Mouse (Mus musculus): Measurements from ENCODE around the gene Ovgp1. TPM values are rescaled to one million over a fixed set of nuclear protein-coding genes. Genes with fewer than 3 reads are reported as not detected.

The Ovgp1 gene
- 8.0 TPM for polyA plus RNA-seq (2017; shearing (Covaris generic))

DNA sequence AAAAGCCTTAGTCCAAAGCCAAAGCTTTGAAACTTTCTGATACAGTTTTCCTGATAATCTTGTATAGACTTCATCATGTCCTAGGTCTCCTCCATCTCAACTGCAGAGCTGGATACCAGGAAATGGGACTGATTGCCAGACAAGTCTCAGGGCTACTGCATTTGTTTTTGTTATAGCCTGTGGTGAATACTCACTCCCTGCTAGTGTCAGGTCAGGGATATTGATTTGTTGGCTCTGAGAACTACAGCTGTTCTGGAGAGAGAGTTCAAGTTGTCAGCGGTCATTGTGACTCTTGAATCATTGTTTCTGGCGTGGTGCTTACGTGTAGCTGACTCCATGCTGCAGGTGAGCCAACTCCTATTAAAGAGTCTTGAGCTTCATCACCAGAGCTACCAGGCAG is at the start of gene Ovgp1:
Gene Ovgp1 (plus strand): TSS at position 301 of the 400 bp plus-strand sequence.

DNA sequence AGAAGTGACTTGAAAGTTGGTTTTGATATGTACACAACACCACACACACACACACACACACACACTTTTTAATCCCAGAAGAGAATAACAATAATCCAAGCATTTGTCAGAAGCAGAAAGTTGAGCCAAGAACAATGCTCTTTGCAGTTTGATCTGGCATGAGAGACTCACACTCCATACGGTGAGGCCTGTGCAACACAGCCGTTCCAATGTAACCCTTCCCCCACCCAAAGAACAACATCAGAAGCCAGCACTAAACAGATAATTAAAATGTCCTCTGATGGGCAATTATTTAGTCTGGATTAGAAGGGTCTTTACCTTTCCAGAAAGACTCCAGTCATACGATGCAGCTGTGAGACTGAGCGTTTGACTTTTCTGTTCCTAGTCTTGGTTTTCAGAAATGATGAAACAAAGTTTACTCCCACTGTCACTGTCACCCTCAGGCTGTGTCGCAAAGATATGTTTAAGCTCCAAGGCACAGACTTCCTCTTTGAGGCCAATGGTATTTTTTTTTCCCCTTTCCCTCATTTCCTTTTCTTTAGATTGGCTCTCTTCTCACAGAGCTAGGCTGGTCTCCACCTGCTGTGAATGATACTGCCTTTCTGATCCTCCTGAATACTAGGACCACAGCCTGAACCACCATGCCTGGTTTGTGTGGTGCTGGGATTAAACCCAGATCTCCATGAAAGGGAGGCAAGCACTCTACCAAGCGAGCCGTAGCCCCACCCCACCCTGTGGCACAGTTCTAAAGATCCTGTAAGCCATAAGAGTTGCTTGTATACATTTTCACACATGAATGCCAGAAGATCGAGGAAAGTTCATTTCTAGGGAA is 41.1 kb upstream of the Ovgp1 start, which contains the start of gene I830077J02Rik:
Gene I830077J02Rik (minus strand): TSS at position 425 of the 832 bp plus-strand sequence.

DNA sequence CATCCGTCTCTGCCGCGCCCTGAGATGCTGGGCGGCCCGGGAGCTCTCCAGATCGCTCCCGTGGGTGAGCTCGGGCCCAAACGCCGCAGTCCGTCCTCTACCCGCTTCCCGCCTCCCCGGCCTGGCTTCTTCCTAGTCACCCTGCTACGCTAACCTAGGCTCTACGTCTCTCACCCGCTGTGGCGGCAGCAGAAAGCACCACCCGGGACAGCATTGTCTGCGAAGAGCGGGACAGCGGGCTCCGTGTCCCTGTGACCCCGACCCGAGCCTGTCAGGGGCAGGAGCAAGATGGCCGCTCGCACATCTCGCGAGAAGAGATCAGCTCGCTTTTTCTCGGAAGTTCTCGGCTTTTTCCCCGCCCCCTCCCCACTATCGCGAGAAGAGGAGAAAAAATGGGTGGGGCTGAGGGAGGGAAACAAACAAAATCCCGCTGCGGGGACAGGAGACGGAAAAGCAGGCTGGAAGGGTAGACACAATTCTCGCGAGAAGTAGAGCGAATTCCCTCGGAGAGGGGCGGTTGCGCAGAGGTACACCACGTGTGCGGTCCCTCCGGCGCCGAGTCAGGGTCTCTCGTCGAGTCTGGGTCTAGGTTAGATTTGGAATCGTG is 14.4 kb upstream of the Ovgp1 start, which contains the start of gene Wdr77:
Gene Wdr77 (plus strand): TSS at position 396 of the 607 bp plus-strand sequence.

DNA sequence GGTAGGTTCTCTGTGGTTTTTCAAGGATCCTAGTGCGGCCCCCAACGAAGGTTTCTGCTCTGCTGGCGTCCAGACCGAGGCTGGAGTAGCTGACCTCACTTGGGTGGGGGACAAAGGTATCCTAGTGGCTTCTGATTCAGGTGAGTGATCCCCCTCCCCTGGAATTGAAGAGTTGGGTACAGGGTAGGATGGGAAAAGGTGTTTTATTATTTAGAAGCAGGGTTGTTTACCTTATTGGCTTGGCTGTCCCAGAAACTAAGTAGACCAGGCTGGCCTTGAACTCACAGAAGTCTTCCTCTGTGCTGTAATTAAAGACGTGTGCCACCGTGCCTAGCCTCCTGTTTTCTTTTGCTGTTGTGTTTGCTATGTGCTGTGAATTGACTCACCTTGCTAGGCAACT is 13.5 kb upstream of the Ovgp1 start, which contains the start of gene Atp5f1:
Gene Atp5f1 (minus strand): TSS at position 101 of the 400 bp plus-strand sequence.

DNA sequence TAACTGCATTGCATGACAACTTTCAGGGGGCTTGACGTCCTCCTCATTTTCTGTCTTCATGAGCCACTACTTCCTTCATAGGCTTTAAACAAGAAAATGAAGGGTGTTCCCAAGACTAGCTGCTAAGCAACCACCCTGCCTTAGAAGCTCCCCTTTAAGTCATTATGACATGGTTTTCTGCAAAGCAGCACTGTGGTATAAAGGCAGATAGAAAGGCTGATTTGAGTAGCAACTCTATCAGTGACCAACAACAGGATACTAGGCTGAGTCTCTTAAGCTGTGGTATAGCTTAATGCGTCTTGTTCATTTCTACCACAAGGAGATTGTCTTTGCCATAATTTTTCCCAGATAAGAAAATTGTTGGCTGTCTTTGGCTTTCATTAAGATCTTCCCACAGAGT is 41.0 kb downstream of the Ovgp1 start, which contains the start of gene Pifo:
Gene Pifo (minus strand): TSS at position 101 of the 400 bp plus-strand sequence.

DNA sequence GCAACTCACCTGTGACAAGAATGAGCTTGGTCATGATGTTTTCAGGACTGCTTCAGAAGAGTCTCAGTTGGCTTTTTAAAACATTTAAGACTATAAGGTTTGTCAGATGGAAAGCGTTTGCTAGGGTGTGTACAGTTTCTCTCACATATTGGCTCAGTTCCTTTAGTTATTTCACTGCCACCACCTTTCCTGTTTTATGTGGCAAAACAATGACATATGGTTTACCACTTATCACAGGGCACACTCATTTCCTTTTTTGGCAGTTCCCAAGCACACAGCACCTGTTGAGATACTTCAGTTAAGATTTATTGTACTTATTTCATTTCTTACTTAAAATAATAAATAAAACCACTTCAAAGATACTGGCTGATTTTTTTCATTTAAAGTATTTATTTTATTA is 59.3 kb downstream of the Ovgp1 start, which contains the start of gene Chil5:
Gene Chil5 (minus strand): TSS at position 34 of the 400 bp plus-strand sequence.

Other genes with a start within 250 kb of the Ovgp1 start
- 293 TPM for gene Rap1a, start 172.4 kb upstream of the Ovgp1 start, polyA plus RNA-seq (2017; shearing (Covaris generic))
- 0.42 TPM for gene Adora3, start 102.9 kb upstream of the Ovgp1 start, polyA plus RNA-seq (2017; shearing (Covaris generic))
- gene Tmigd3, start 102.8 kb upstream of the Ovgp1 start, polyA plus RNA-seq (2017; shearing (Covaris generic)), result not detected
- gene I830077J02Rik, start 41.0 kb upstream of the Ovgp1 start, polyA plus RNA-seq (2017; shearing (Covaris generic)), result 0.43 TPM
- 104 TPM for gene Wdr77, start 14.3 kb upstream of the Ovgp1 start, polyA plus RNA-seq (2017; shearing (Covaris generic))
- 413 TPM for gene Atp5f1, start 13.6 kb upstream of the Ovgp1 start, polyA plus RNA-seq (2017; shearing (Covaris generic))
- gene Pifo, start 40.9 kb downstream of the Ovgp1 start, polyA plus RNA-seq (2017; shearing (Covaris generic)), result 2.2 TPM
- 11.1 TPM for gene Chil5, start 59.1 kb downstream of the Ovgp1 start, polyA plus RNA-seq (2017; shearing (Covaris generic))
- not detected for gene Chia1, start 139.5 kb downstream of the Ovgp1 start, polyA plus RNA-seq (2017; shearing (Covaris generic))
- gene Chil3, start 193.9 kb downstream of the Ovgp1 start, polyA plus RNA-seq (2017; shearing (Covaris generic)), result not detected
- gene Chil4, start 245.8 kb downstream of the Ovgp1 start, polyA plus RNA-seq (2017; shearing (Covaris generic)), result 0.19 TPM

Data from CD4-positive, CD25-positive, alpha-beta regulatory T cell, adult 9 weeks (primary cell).